Mouse (Mus musculus) intestine, postnatal 0 days (tissue): Measurements from ENCODE around the gene Mrpl4. TPM values are rescaled to one million over a fixed set of nuclear protein-coding genes. Genes with fewer than 3 reads are reported as not detected.

Experiments
- ATAC-seq: fragments of 200-750 bp; cut with Nextera tagmentation; 2 replicates; pipeline ENCODE4 v1.8.0; 2017; ENCODE audit warnings: mild to moderate bottlenecking, moderate TSS enrichment, moderate library complexity
- H3K27ac ChIP-seq: fragments of 300-500 bp; sonication (generic); 2 replicates; pipeline ENCODE4 v1.5.1; 2014; ENCODE audit warnings: mild to moderate bottlenecking, low read depth, low read length, moderate library complexity
- H3K27me3 ChIP-seq: fragments of 300-500 bp; sonication (generic); replicated peaks from 2 replicates; pipeline ENCODE4 v1.6.1; 2014; ENCODE audit warnings: low read length, mixed read lengths; ENCODE audit not compliant: control insufficient read depth, insufficient read depth
- H3K36me3 ChIP-seq: fragments of 300-500 bp; sonication (generic); 2 replicates; pipeline ENCODE4 v1.6.1; 2014; ENCODE audit warnings: mild to moderate bottlenecking, moderate library complexity; ENCODE audit not compliant: control insufficient read depth, insufficient read depth
- H3K4me1 ChIP-seq: fragments of 300-500 bp; sonication (generic); replicated peaks from 2 replicates; pipeline ENCODE4 v1.6.1; 2014; ENCODE audit warnings: antibody characterized with exemption, low read length, mixed read lengths; ENCODE audit not compliant: control insufficient read depth, insufficient read depth
- H3K4me2 ChIP-seq: fragments of 300-500 bp; sonication (generic); replicated peaks from 2 replicates; pipeline ENCODE4 v1.6.1; 2014; ENCODE audit warnings: low read depth, mild to moderate bottlenecking, moderate library complexity
- H3K4me3 ChIP-seq: fragments of 300-500 bp; sonication (generic); 2 replicates; pipeline ENCODE4 v1.5.1; 2014; ENCODE audit warnings: low read depth, low read length
- H3K9ac ChIP-seq: fragments of 300-500 bp; sonication (generic); 2 replicates; pipeline ENCODE4 v1.6.1; 2014; ENCODE audit warnings: mild to moderate bottlenecking, low read depth, low read length
- H3K9me3 ChIP-seq: fragments of 300-500 bp; sonication (generic); 2 replicates; pipeline ENCODE4 v1.6.1; 2016; ENCODE audit warnings: mixed run types; ENCODE audit not compliant: control insufficient read depth
- CTCF ChIP-seq: sonication (generic); IDR thresholded peaks from 2 replicates; pipeline ENCODE4 v1.5.1; 2016; ENCODE audit warnings: low read depth, mild to moderate bottlenecking, control low read depth, antibody characterized with exemption, moderate library complexity
- WGBS: fragments of 180-500 bp; shearing (Covaris S2); extraction: QIAGEN DNeasy Blood & Tissue Kit; methylation state at CpG from one replicate; pipeline ENCODE4 v1.1.7; 2014; 5-methylcytosine and 5-hydroxymethylcytosine counted together
- polyA plus RNA-seq: library from polyadenylated mRNA; unstranded; fragments of >200 nt; fragmentation: Nextera tagmentation; extraction: Ambion mirVana; gene quantifications from 2 replicates; pipeline ENCODE4 v1.2.1, GENCODE M21; 2015

Mrpl4 gene
- polyA plus RNA-seq, 1 experiment from 2014 or later: 113 TPM

DNA sequence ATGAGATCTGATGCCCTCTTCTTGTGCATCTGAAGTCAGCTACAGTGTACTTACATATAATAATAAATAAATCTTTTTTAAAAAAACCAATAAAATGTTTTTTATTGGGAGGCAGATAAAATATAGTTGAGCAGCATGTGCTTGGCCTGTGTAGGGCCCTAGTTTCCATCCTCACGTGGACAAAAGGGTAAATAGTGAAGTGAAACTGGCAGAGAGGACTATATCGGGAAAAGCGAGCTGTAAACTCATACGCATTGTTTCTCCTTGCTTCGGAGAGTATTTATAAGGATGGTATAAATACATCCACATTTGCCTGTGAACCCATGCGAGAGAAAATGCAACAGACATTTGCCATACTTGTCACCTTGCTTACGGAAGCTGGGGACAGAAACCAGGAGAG, 22.8 kb upstream of the Mrpl4 start:
- H3K9ac ChIP-seq: no peak overlapping the region
- no peak for TF ChIP-seq CTCF
- WGBS: 80% methylated on average over 7 of the region's 7 CpGs

GRCm38 (mm10) chr9:20982171-20982570, 20.4 kb upstream of the Mrpl4 start:
- no peak overlapping the region for H3K4me2 ChIP-seq
- no peak for ATAC-seq
- H3K4me1 ChIP-seq: no peaks in the 10 kb centered on the region; the same call in 1 of the 2 replicates
- H3K9ac ChIP-seq: no peak overlapping the region
- no peak overlapping the region for H3K4me3 ChIP-seq
- H3K27ac ChIP-seq: no peak overlapping the region
- no peaks in the 10 kb centered on the region for H3K9me3 ChIP-seq
- no peaks in the 10 kb centered on the region for H3K36me3 ChIP-seq
- 75% methylated on average over 3 of the region's 3 CpGs for WGBS
- H3K27me3 ChIP-seq: no peaks in the 10 kb centered on the region
- TF ChIP-seq CTCF: no peak

More for the DNA sequence above, 22.8 kb upstream of the Mrpl4 start:
- Histone ChIP-seq H3K4me2 (no peak overlapping the region), H3K27me3 (no peaks in the 10 kb centered on the region), H3K4me1 (peaks cover 9% of the 10 kb centered on the region; the same call in 1 of the 2 replicates), H3K9me3 (no peaks in the 10 kb centered on the region), H3K4me3 (no peak overlapping the region), H3K36me3 (no peaks in the 10 kb centered on the region), H3K27ac (no peak overlapping the region)
- no peak for ATAC-seq

DNA sequence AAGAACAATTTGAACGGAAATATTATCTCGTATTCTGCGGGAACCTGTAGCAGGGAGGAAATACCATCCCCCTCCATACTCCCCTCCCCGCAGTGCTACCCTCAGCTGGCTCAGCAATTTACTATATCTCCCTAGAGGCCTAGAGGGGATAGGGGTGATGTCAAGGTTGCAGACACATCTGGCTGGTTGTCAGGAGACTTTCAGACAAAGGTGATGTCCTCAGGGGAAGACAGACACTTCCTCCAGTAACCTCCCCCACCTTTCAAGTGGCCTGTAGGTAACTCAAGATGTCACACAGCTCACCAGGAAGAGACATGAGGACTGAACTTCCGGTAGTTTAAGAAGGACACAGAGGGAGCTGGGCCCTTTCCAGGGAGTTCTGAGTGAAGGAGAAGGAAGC, 19.4 kb upstream of the Mrpl4 start:
- Histone ChIP-seq H3K36me3 (no peaks in the 10 kb centered on the region), H3K4me2 (no peak overlapping the region), H3K4me3 (no peak overlapping the region), H3K27ac (no peak overlapping the region), H3K9ac (no peak overlapping the region), H3K9me3 (no peaks in the 10 kb centered on the region), H3K4me1 (no peaks in the 10 kb centered on the region; the same call in 1 of the 2 replicates), H3K27me3 (no peaks in the 10 kb centered on the region)
- WGBS: 54% methylated on average over 5 of the region's 5 CpGs
- TF ChIP-seq CTCF: no peak
- ATAC-seq: no peak

DNA sequence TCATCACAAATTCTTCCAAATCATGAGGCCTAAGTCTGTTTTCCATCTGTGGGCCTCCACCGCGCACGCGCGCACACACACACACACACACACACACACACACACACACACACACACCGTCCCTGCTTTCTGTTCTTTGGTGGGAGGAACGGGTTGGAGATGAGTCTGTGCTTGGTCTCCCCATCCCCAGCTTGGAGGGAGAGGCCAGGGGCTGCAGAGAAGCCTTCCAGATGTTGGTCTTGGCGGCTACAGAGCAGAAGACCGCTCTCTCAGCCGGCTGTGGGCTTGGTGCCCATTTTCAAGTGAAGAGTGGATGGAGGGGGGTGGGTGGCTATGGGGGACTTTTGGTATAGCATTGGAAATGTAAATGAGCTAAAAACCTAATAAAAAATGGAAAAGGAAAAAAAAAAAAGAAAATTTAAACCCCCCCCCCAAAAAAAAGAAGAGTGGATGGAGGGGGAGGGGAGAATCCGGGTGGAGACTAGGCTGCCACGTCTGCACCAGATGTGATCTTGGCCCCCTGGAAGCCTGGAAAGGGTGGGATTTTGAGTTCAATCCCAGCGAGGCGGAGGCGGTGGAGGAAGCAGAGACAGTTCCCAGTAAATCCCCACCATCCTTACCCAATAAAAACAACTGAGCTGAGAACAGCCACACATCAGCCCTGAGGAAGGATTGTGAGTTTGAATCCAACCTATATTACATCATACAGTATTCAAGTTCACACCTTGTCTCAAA, 15.4 kb upstream of the Mrpl4 start:
- Histone ChIP-seq H3K4me3 (no peak overlapping the region), H3K36me3 (no peaks in the 10 kb centered on the region), H3K4me2 (no peak overlapping the region), H3K27ac (no peak overlapping the region; the same call in 1 of the 2 replicates), H3K9me3 (no peaks in the 10 kb centered on the region), H3K4me1 (no peaks in the 10 kb centered on the region; the same call in 1 of the 2 replicates), H3K27me3 (no peaks in the 10 kb centered on the region), H3K9ac (no peak overlapping the region)
- 58% methylated on average over 15 of the region's 15 CpGs for WGBS
- ATAC-seq: 0 out of 2 replicates have a peak, but pooled peaks have one; percentile 37
- TF ChIP-seq CTCF: no peak

GRCm38 (mm10) chr9:20987953-20988352, 14.6 kb upstream of the Mrpl4 start:
- TF ChIP-seq CTCF: no peak
- H3K9ac ChIP-seq: no peak overlapping the region
- no peaks in the 10 kb centered on the region for H3K36me3 ChIP-seq
- no peaks in the 10 kb centered on the region for H3K9me3 ChIP-seq
- no peak for ATAC-seq
- H3K4me1 ChIP-seq: no peaks in the 10 kb centered on the region; the same call in 1 of the 2 replicates
- WGBS: 37% methylated on average over 7 of the region's 7 CpGs
- H3K27ac ChIP-seq: no peak overlapping the region
- no peaks in the 10 kb centered on the region for H3K27me3 ChIP-seq
- no peak overlapping the region for H3K4me2 ChIP-seq
- H3K4me3 ChIP-seq: no peak overlapping the region

DNA sequence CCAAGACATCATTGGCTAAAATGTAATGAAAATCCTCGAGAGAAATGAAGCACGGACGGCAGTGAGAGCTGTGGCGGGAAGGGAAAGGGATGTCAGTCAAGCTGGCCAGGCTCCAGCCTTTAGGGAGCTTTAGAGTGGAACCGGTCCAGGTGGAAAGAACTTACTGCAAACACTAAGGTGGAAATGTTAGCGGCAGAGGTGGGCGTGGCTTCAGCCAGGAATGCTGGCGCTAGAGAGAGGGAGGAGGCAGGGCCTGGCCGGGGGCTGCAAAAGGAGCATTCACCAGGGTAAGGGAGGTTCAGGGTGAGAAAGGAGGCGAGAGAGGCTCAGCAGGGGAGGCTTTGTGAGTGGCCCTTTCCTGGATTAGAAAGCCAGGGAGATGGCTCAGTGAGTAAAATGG, 11.7 kb upstream of the Mrpl4 start:
- Histone ChIP-seq H3K4me3 (no peak overlapping the region), H3K9ac (no peak overlapping the region), H3K27me3 (no peaks in the 10 kb centered on the region), H3K9me3 (no peaks in the 10 kb centered on the region), H3K27ac (no peak overlapping the region), H3K36me3 (no peaks in the 10 kb centered on the region), H3K4me1 (no peaks in the 10 kb centered on the region), H3K4me2 (peak overlapping the region; percentile 33)
- no peak for TF ChIP-seq CTCF
- no peak for ATAC-seq
- 8% methylated on average over 10 of the region's 10 CpGs for WGBS
